Mouse (Mus musculus): Measurements from ENCODE around the gene Napb. TPM values are rescaled to one million over a fixed set of nuclear protein-coding genes. Genes with fewer than 3 reads are reported as not detected.

Napb gene
- 0.52 and 0.54 TPM in 2 replicates for polyA plus RNA-seq (2012; rRNA removed)

GRCm38 (mm10) chr2:148732327-148733000 is at the start of gene Napb:
Gene Napb (minus strand): TSS chr2:148732467.

GRCm38 (mm10) chr2:148781709-148782108 is 49.4 kb upstream of the Napb start, which contains the start of gene 8030411F24Rik:
Gene 8030411F24Rik (plus strand): TSS chr2:148782009.

GRCm38 (mm10) chr2:148771397-148771796 is 39.1 kb upstream of the Napb start, which contains the start of gene Cst11:
Gene Cst11 (minus strand): TSS chr2:148771497.

GRCm38 (mm10) chr2:148750058-148750457 is 17.8 kb upstream of the Napb start, which contains the start of gene Cstl1:
Gene Cstl1 (plus strand): TSS chr2:148750358.

GRCm38 (mm10) chr2:148680775-148681291 is 51.4 kb downstream of the Napb start, which contains the start of gene Gzf1:
Gene Gzf1 (plus strand): TSS chr2:148681023.

GRCm38 (mm10) chr2:148672199-148673096 is 59.8 kb downstream of the Napb start, which contains the start of gene Nxt1:
Gene Nxt1 (plus strand): TSS chr2:148672601.

Other genes starting within 250 kb of the Napb start
- 13.7 and 18.7 TPM in 2 replicates for gene Nxt1, start 59.9 kb downstream of the Napb start, polyA plus RNA-seq (2012; rRNA removed)
- 7.1 and 9.3 TPM in 2 replicates for gene Gzf1, start 51.4 kb downstream of the Napb start, polyA plus RNA-seq (2012; rRNA removed)
- not detected in 2 replicates for gene Cstl1, start 17.9 kb upstream of the Napb start, polyA plus RNA-seq (2012; rRNA removed)
- not detected in 2 replicates for gene Cst11, start 39.0 kb upstream of the Napb start, polyA plus RNA-seq (2012; rRNA removed)
- not detected in 2 replicates for gene 8030411F24Rik, start 49.5 kb upstream of the Napb start, polyA plus RNA-seq (2012; rRNA removed)
- gene Cst12, start 56.9 kb upstream of the Napb start, polyA plus RNA-seq (2012; rRNA removed) = not detected in 2 replicates
- gene Cst8, start 66.3 kb upstream of the Napb start, polyA plus RNA-seq (2012; rRNA removed) = not detected in 2 replicates
- gene Cst13, start 87.6 kb upstream of the Napb start, polyA plus RNA-seq (2012; rRNA removed) = not detected in 2 replicates
- gene Cst9, start 102.7 kb upstream of the Napb start, polyA plus RNA-seq (2012; rRNA removed) = not detected in 2 replicates
- not detected in 2 replicates for gene 9230104L09Rik, start 132.6 kb upstream of the Napb start, polyA plus RNA-seq (2012; rRNA removed)
- 633 and 659 TPM in 2 replicates for gene Cst3, start 143.2 kb upstream of the Napb start, polyA plus RNA-seq (2012; rRNA removed)